Mouse (Mus musculus): ENCODE data around the gene Cep104.

Cep104 gene

GRCm38 (mm10) chr4:154045837-154046236, 70.8 kb downstream of the Cep104 start:
- DNase-seq (ENCODE audit: low read depth, low spot score), result no peak

GRCm38 (mm10) chr4:154051401-154051800, 76.4 kb downstream of the Cep104 start:
- no peak for DNase-seq (ENCODE audit: low read depth, low spot score)

- no peak for DNase-seq (ENCODE audit: low read depth, low spot score)
Measured at GRCm38 (mm10) chr4:154053065-154053464, 78.1 kb downstream of the Cep104 start.

- no peak for DNase-seq (ENCODE audit: low read depth, low spot score)
Measured at GRCm38 (mm10) chr4:154055482-154055881, 80.5 kb downstream of the Cep104 start.

GRCm38 (mm10) chr4:154056046-154056445, 81.1 kb downstream of the Cep104 start:
- no peak for DNase-seq (ENCODE audit: low read depth, low spot score)

GRCm38 (mm10) chr4:154056661-154057060, 81.7 kb downstream of the Cep104 start:
- DNase-seq (ENCODE audit: low read depth, low spot score), result no peak

GRCm38 (mm10) chr4:154057696-154058095, 82.7 kb downstream of the Cep104 start:
- DNase-seq (ENCODE audit: low read depth, low spot score), result no peak

All from embryo, embryonic 11.5 days (tissue).